Mouse (Mus musculus) liver, embryonic 12.5 days (tissue): ENCODE measurements around the gene Tcta. TPM values are rescaled to one million over a fixed set of nuclear protein-coding genes. Genes with fewer than 3 reads are reported as not detected.
A peak's percentile ranks its signal among the peaks of the same experiment; 100 is the strongest.

Experiments used
- ATAC-seq: fragments of 200-750 bp; cut with Nextera tagmentation; 2 replicates; pipeline ENCODE4 v1.8.0; 2017; ENCODE audit warnings: moderate number of reproducible peaks, mild to moderate bottlenecking, moderate library complexity
- H3K27ac ChIP-seq: fragments of 300-500 bp; sonication (generic); 2 replicates; pipeline ENCODE4 v1.5.1; 2016; ENCODE audit warnings: mild to moderate bottlenecking
- H3K27me3 ChIP-seq: fragments of 300-500 bp; sonication (generic); replicated peaks from 2 replicates; pipeline ENCODE4 v1.6.1; 2016; ENCODE audit warnings: mild to moderate bottlenecking, moderate library complexity
- H3K36me3 ChIP-seq: fragments of 300-500 bp; sonication (generic); 2 replicates; pipeline ENCODE4 v1.6.1; 2016; ENCODE audit warnings: mild to moderate bottlenecking, moderate library complexity
- H3K4me1 ChIP-seq: fragments of 300-500 bp; sonication (generic); 2 replicates; pipeline ENCODE4 v1.6.1; 2016
- H3K4me2 ChIP-seq: fragments of 300-500 bp; sonication (generic); 2 replicates; pipeline ENCODE4 v1.6.1; 2016; ENCODE audit warnings: mild to moderate bottlenecking, moderate library complexity
- H3K4me3 ChIP-seq: fragments of 300-500 bp; sonication (generic); 2 replicates; pipeline ENCODE4 v1.5.1; 2016; ENCODE audit warnings: mild to moderate bottlenecking, moderate library complexity
- H3K9ac ChIP-seq: fragments of 300-500 bp; sonication (generic); 2 replicates; pipeline ENCODE4 v1.6.1; 2016; ENCODE audit warnings: mild to moderate bottlenecking, moderate library complexity
- H3K9me3 ChIP-seq: fragments of 300-500 bp; sonication (generic); replicated peaks from 2 replicates; pipeline ENCODE4 v1.6.1; 2016; ENCODE audit warnings: mild to moderate bottlenecking, moderate library complexity
- WGBS: fragments of 180-500 bp; shearing (Covaris S2); methylation state at CpG from one replicate; pipeline ENCODE4 v1.1.7; 2016; ENCODE audit not compliant: insufficient replicate concordance; 5-methylcytosine and 5-hydroxymethylcytosine counted together
- polyA plus RNA-seq: library from polyadenylated mRNA; unstranded; fragments of >200 nt; fragmentation: Nextera tagmentation; extraction: Ambion mirVana; gene quantifications from 2 replicates; pipeline ENCODE4 v1.2.1, GENCODE M21; 2016

Tcta gene
- polyA plus RNA-seq, 1 experiment from 2014 or later = 13.4 TPM

GRCm38 (mm10) chr9:108264191-108264921, 41.6 kb downstream of the Tcta start:
- Histone ChIP-seq H3K4me2 (peak overlapping the region; percentile 97), H3K9ac (peak overlapping the region; percentile 89), H3K4me3 (peak overlapping the region; percentile 88), H3K4me1 (peaks cover 37% of the 10 kb centered on the region), H3K27ac (peak overlapping the region; percentile 93), H3K36me3 (no peaks in the 10 kb centered on the region), H3K9me3 (no peaks in the 10 kb centered on the region), H3K27me3 (no peaks in the 10 kb centered on the region)
- ATAC-seq = peak; percentile 16
- WGBS = 20% methylated on average over 10 of the region's 10 CpGs

- Histone ChIP-seq H3K4me1 (peaks cover 37% of the 10 kb centered on the region), H3K9me3 (no peaks in the 10 kb centered on the region), H3K27me3 (no peaks in the 10 kb centered on the region), H3K36me3 (no peaks in the 10 kb centered on the region), H3K4me3 (peak within 1 kb of the TSS; percentile 88), H3K4me2 (peak within 1 kb of the TSS; percentile 97), H3K27ac (peak within 1 kb of the TSS; percentile 93), H3K9ac (peak within 1 kb of the TSS; percentile 89)
- WGBS = under 1% methylated on average over 65 of the region's 71 CpGs
- peak; percentile 96 for ATAC-seq
Observed at GRCm38 (mm10) chr9:108263690-108264190, 42.2 kb downstream of the Tcta start, which contains the start of gene Dag1. TSS of gene Dag1 (minus strand) at chr9:108263958.

- Histone ChIP-seq H3K27ac (peak overlapping the region; percentile 93), H3K9me3 (no peaks in the 10 kb centered on the region), H3K4me3 (peak overlapping the region; percentile 88), H3K4me2 (peak overlapping the region; percentile 97), H3K9ac (peak overlapping the region; percentile 89), H3K27me3 (no peaks in the 10 kb centered on the region), H3K4me1 (peaks cover 37% of the 10 kb centered on the region), H3K36me3 (no peaks in the 10 kb centered on the region)
- ATAC-seq = peak; percentile 71
- under 1% methylated on average over 52 of the region's 62 CpGs for WGBS
Observed at GRCm38 (mm10) chr9:108263131-108263681, 42.8 kb downstream of the Tcta start.

GRCm38 (mm10) chr9:108262494-108263049, 43.4 kb downstream of the Tcta start:
- H3K27me3 ChIP-seq = no peaks in the 10 kb centered on the region
- 58% methylated on average over 11 of the region's 11 CpGs for WGBS
- H3K27ac ChIP-seq = no peak overlapping the region
- H3K9ac ChIP-seq = peak overlapping the region; percentile 89
- H3K4me2 ChIP-seq = peak overlapping the region; percentile 97
- H3K36me3 ChIP-seq = no peaks in the 10 kb centered on the region
- no peak for ATAC-seq
- peaks cover 37% of the 10 kb centered on the region for H3K4me1 ChIP-seq
- H3K9me3 ChIP-seq = no peaks in the 10 kb centered on the region
- H3K4me3 ChIP-seq = peak overlapping the region; percentile 88

GRCm38 (mm10) chr9:108261865-108262264, 44.1 kb downstream of the Tcta start:
- H3K36me3 ChIP-seq = no peaks in the 10 kb centered on the region
- no peak for ATAC-seq
- WGBS = 64% methylated on average over 7 of the region's 7 CpGs
- H3K4me1 ChIP-seq = peaks cover 37% of the 10 kb centered on the region
- H3K9ac ChIP-seq = no peak overlapping the region
- H3K27me3 ChIP-seq = no peaks in the 10 kb centered on the region
- H3K27ac ChIP-seq = no peak overlapping the region
- peak overlapping the region; percentile 97 for H3K4me2 ChIP-seq
- H3K4me3 ChIP-seq = 0 out of 2 replicates have a peak overlapping the region, but pooled peaks have one; percentile 88
- no peaks in the 10 kb centered on the region for H3K9me3 ChIP-seq

GRCm38 (mm10) chr9:108260526-108260925, 45.4 kb downstream of the Tcta start:
- no peak overlapping the region for H3K27ac ChIP-seq
- H3K27me3 ChIP-seq = no peaks in the 10 kb centered on the region
- no peaks in the 10 kb centered on the region for H3K9me3 ChIP-seq
- peaks cover 37% of the 10 kb centered on the region for H3K4me1 ChIP-seq
- no peak overlapping the region for H3K4me2 ChIP-seq
- H3K36me3 ChIP-seq = no peaks in the 10 kb centered on the region
- no peak overlapping the region for H3K9ac ChIP-seq
- no peak overlapping the region for H3K4me3 ChIP-seq
- 57% methylated on average over 4 of the region's 4 CpGs for WGBS
- ATAC-seq = no peak

Other genes starting within 250 kb of the Tcta start
- 14.5 and 15.7 TPM in 2 replicates for gene Mst1, start 225.7 kb downstream of the Tcta start, polyA plus RNA-seq
- gene Rnf123, start 222.8 kb downstream of the Tcta start, polyA plus RNA-seq = 96.6 and 101 TPM in 2 replicates
- 199 and 215 TPM in 2 replicates for gene Apeh, start 211.6 kb downstream of the Tcta start, polyA plus RNA-seq
- 2.8 and 3.0 TPM in 2 replicates for gene Bsn, start 115.8 kb downstream of the Tcta start, polyA plus RNA-seq
- gene Dag1, start 42.2 kb downstream of the Tcta start, polyA plus RNA-seq = 20.7 and 22.1 TPM in 2 replicates
- 5.8 and 7.9 TPM in 2 replicates for gene Nicn1, start 15.7 kb downstream of the Tcta start, polyA plus RNA-seq
- gene Amt, start 9.3 kb downstream of the Tcta start, polyA plus RNA-seq = 10.9 and 12.9 TPM in 2 replicates
- gene Rhoa, start within 50 bp of the Tcta start, polyA plus RNA-seq = 249 and 259 TPM in 2 replicates
- gene Gpx1, start 32.7 kb upstream of the Tcta start, polyA plus RNA-seq = 5,938 and 5,957 TPM in 2 replicates
- 87.4 and 92.1 TPM in 2 replicates for gene Usp4, start 41.7 kb upstream of the Tcta start, polyA plus RNA-seq
- gene 1700102P08Rik, start 86.6 kb upstream of the Tcta start, polyA plus RNA-seq = 0.32 and 0.59 TPM in 2 replicates
- gene Ccdc36, start 122.3 kb upstream of the Tcta start, polyA plus RNA-seq = 0.55 TPM in 2 replicates
- gene BC048562, start 130.3 kb upstream of the Tcta start, polyA plus RNA-seq = not detected in 2 replicates
- gene Ccdc71, start 154.4 kb upstream of the Tcta start, polyA plus RNA-seq = 28.5 and 32.9 TPM in 2 replicates
- 17.7 and 18.8 TPM in 2 replicates for gene Klhdc8b, start 155.4 kb upstream of the Tcta start, polyA plus RNA-seq
- 9.8 and 10.9 TPM in 2 replicates for gene Lamb2, start 173.6 kb upstream of the Tcta start, polyA plus RNA-seq
- gene Usp19, start 184.4 kb upstream of the Tcta start, polyA plus RNA-seq = 48.0 and 52.1 TPM in 2 replicates
- gene Qars, start 201.5 kb upstream of the Tcta start, polyA plus RNA-seq = 74.4 and 79.9 TPM in 2 replicates
- gene Qrich1, start 210.6 kb upstream of the Tcta start, polyA plus RNA-seq = 78.6 and 81.6 TPM in 2 replicates